Mouse (Mus musculus) ES-E14 (cell line): ENCODE data around the gene Cdc20. TPM values are rescaled to one million over a fixed set of nuclear protein-coding genes. Genes with fewer than 3 reads are reported as not detected.

Source experiments
- DNase-seq: peaks from one replicate; pipeline ENCODE4 v3.0.0-alpha.2; 2013; ENCODE audit warnings: low read depth, low spot score
- H3K27ac ChIP-seq: 2 replicates; pipeline ENCODE4 v1.5.1; 2012; ENCODE audit warnings: low read depth, mild to moderate bottlenecking, low read length, moderate library complexity, mixed read lengths; ENCODE audit not compliant: poor library complexity, insufficient read depth, severe bottlenecking
- H3K36me3 ChIP-seq: 2 replicates; pipeline ENCODE4 v1.6.1; 2012; ENCODE audit warnings: mild to moderate bottlenecking, low read length, moderate library complexity, mixed read lengths; ENCODE audit not compliant: control insufficient read depth, poor library complexity, insufficient read depth, severe bottlenecking
- H3K4me1 ChIP-seq, 2 experiments: fragments of 150-350 bp in 1 of 2; sonication (generic) in 1 of 2; 2 replicates each; pipeline ENCODE4 v1.6.1; 2012; ENCODE audit warnings: low read length in 2 of 2, mild to moderate bottlenecking in 1 of 2, mixed read lengths in 1 of 2; ENCODE audit not compliant: control insufficient read depth in 2 of 2, insufficient read depth in 2 of 2, poor library complexity in 1 of 2
- H3K4me3 ChIP-seq, 2 experiments: fragments of 150-350 bp in 1 of 2; sonication (generic) in 1 of 2; 2 replicates each; pipeline ENCODE4 v1.5.1; 2012; ENCODE audit warnings: low read length in 2 of 2, low read depth in 1 of 2, mild to moderate bottlenecking in 1 of 2, mixed read lengths in 1 of 2; ENCODE audit not compliant: insufficient read depth in 1 of 2, poor library complexity in 1 of 2, severe bottlenecking in 1 of 2
- H3K9ac ChIP-seq: 2 replicates; pipeline ENCODE4 v1.6.1; 2012; ENCODE audit warnings: low read depth, mild to moderate bottlenecking, low read length, mixed read lengths; ENCODE audit not compliant: poor library complexity, insufficient read depth, severe bottlenecking
- H3K9me3 ChIP-seq: fragments of 150-350 bp; sonication (generic); 2 replicates; pipeline ENCODE4 v1.6.1; 2012; ENCODE audit warnings: low read depth, mild to moderate bottlenecking, low read length; ENCODE audit not compliant: control insufficient read depth, insufficient read depth
- CHD2 ChIP-seq: IDR thresholded peaks from 2 replicates; pipeline ENCODE4 v1.6.1; 2014; ENCODE audit warnings: mild to moderate bottlenecking, low read depth, low read length, inconsistent platforms
- HCFC1 ChIP-seq: IDR thresholded peaks from 2 replicates; pipeline ENCODE4 v1.6.1; 2012; ENCODE audit warnings: low read length, inconsistent platforms, borderline replicate concordance; ENCODE audit not compliant: insufficient read depth
- MAFK ChIP-seq: IDR thresholded peaks from 2 replicates; pipeline ENCODE4 v1.6.1; 2014; ENCODE audit warnings: mild to moderate bottlenecking, low read depth, low read length, inconsistent platforms; ENCODE audit not compliant: insufficient read depth
- ZC3H11A ChIP-seq: IDR thresholded peaks from 2 replicates; pipeline ENCODE4 v1.6.1; 2012; ENCODE audit warnings: low read depth, mild to moderate bottlenecking, inconsistent platforms, low read length, borderline replicate concordance
- ZNF384 ChIP-seq: IDR thresholded peaks from 2 replicates; pipeline ENCODE4 v1.6.1; 2012; ENCODE audit warnings: low read depth, low read length, inconsistent platforms
- in situ Hi-C, 2 experiments: fragments of 600-800 bp; cut with MboI; formaldehyde crosslinking; loops; one replicate each; pipeline ENCODE4 v1.15.1; 2025; ENCODE audit warnings: low sequenced_read_pairs in 2 of 2, inconsistent platforms in 1 of 2; ENCODE audit not compliant: unreplicated experiment in 2 of 2
- total RNA-seq: library from RNA; depleted of rRNA; stranded (reverse); fragments of 300-350 nt; gene quantifications from 2 replicates; pipeline ENCODE4 v1.2.3, GENCODE M21; 2012

Gene Cdc20
- total RNA-seq, 1 experiment: 296 TPM

GRCm38 (mm10) chr4:118429215-118429895 is 7.8 kb downstream of the Cdc20 start:
- no peaks in the 10 kb centered on the region for H3K9me3 ChIP-seq
- DNase-seq: no peak
- TF ChIP-seq HCFC1 (no peak), CHD2 (no peak), ZNF384 (no peak), ZC3H11A (no peak), MAFK (no peak)
- peaks cover 38% of the 10 kb centered on the region for H3K36me3 ChIP-seq
- peaks cover 0 to 24% of the 10 kb centered on the region in 2 experiments; a peak in 2 of 4 replicates for H3K4me1 ChIP-seq
- no peak overlapping the region for H3K27ac ChIP-seq
- in situ Hi-C loops: no loop called here
- no peak overlapping the region for H3K9ac ChIP-seq
- H3K4me3 ChIP-seq: no peak overlapping the region

- Histone ChIP-seq H3K36me3 (peaks cover 34% of the 10 kb centered on the region), H3K9me3 (no peaks in the 10 kb centered on the region), H3K27ac (no peak overlapping the region), H3K4me3 (peak overlapping the region; percentile 80 to 82), H3K9ac (peak overlapping the region; percentile 73), H3K4me1 (peaks cover 0 to 24% of the 10 kb centered on the region in 2 experiments; a peak in 2 of 4 replicates)
- in situ Hi-C loops: no loop called here
- DNase-seq: no peak
- TF ChIP-seq MAFK (no peak), ZC3H11A (no peak), ZNF384 (no peak), HCFC1 (no peak)
Observed at GRCm38 (mm10) chr4:118428531-118429214, 8.5 kb downstream of the Cdc20 start.

DNA sequence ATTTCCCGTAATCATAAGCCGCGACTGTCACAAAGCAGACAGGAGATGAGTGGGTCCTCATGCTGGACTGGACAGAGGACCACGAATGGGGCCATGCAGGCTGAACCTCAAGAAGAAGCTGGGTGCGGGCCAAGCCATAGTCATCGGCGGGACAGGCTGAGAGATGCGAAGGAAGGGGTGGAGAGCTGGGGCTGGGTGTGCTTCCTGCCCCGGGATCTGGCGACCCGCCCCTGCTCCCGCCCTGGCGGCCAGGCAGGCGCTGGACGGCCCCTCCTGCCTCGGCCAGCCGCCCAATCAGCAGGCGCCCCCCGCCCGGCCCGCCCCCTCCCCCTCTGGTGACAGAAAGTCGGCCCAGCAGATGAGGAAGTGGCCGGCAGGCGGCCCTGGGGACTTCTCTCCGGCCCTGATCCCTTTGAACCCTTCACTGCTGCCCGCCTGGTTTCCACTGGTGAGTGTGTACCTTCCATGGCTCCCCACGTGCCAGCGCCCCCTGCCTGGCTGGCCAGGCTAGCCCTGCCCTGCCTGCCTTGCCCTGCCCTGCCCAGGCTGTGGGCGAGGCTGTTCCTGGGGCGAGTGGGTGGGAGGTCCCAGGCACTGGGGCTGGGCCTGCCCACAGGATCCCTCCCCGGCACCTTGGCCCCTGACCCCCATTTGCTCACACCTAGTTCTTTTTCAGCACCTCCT is 9.2 kb downstream of the Cdc20 start, which contains the start of gene Elovl1:
TSS of gene Elovl1 (plus strand) at position 326 of the 684 bp plus-strand sequence.
- in situ Hi-C loops: no loop called here
- no peak for TF ChIP-seq MAFK
- TF ChIP-seq HCFC1: 0 out of 2 replicates have a peak, but pooled peaks have one; percentile 29
- no peak for TF ChIP-seq ZC3H11A
- H3K9ac ChIP-seq: peak within 1 kb of the TSS; percentile 82
- H3K36me3 ChIP-seq: peaks cover 26% of the 10 kb centered on the region
- peaks cover 0 to 22% of the 10 kb centered on the region in 2 experiments; a peak in 2 of 4 replicates for H3K4me1 ChIP-seq
- no peak within 1 kb of the TSS for H3K27ac ChIP-seq
- no peak for DNase-seq
- H3K4me3 ChIP-seq: peak within 1 kb of the TSS; percentile 80 to 82
- no peaks in the 10 kb centered on the region for H3K9me3 ChIP-seq

DNA sequence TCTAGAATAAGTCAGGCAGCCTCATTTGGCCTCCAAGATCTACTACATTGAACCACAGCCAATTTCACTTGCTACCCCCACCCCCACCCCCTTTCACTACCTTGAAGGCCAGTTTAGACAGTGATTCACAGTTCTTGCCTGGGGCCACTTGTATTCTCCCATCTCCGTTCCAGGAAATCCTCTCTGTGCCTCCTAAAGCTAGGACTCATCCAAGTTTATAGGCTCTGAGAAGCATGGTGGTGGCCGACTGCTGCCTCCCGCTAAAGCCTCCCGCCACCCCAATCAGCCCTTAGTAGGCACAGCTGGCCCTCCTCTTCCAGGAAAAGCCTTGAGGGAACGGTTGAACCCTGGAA is 9.8 kb downstream of the Cdc20 start:
- peaks cover 21% of the 10 kb centered on the region for H3K36me3 ChIP-seq
- peak overlapping the region; percentile 82 for H3K9ac ChIP-seq
- no peak for TF ChIP-seq ZNF384
- TF ChIP-seq ZC3H11A: no peak
- no peak for TF ChIP-seq HCFC1
- TF ChIP-seq CHD2: no peak
- no peak for TF ChIP-seq MAFK
- H3K4me3 ChIP-seq: peak overlapping the region; percentile 80 to 82
- no peak for DNase-seq
- no peaks in the 10 kb centered on the region for H3K9me3 ChIP-seq
- H3K4me1 ChIP-seq: peaks cover 0 to 22% of the 10 kb centered on the region in 2 experiments; a peak in 2 of 4 replicates
- in situ Hi-C loops: no loop called here
- no peak overlapping the region for H3K27ac ChIP-seq
